22 mouse cellular contexts compared by ENCODE assay signal in genomic region chr9:9983220-9983619, GRCm38 (mm10).
DNase-seq lines count a peak whose midpoint lies in the region; ATAC-seq and TF ChIP-seq lines count a peak whose summit lies in the region.
"Had no signal": no experiment of that assay in that cellular context is flagged by ENCODE, and none has a peak within 500 bp of the region (broad histone marks: within the 10 kb centered on the region; RNA-seq: fewer than 3 reads in every experiment).

No protein-coding gene starts in this region.

- no peaks in the 10 kb centered on the region for H3K9me3 ChIP-seq in kidney, embryonic 15.5 days (replicated peaks)
- H3K9me3 ChIP-seq in kidney, postnatal 0 days (replicated peaks; ENCODE audit: low read length) = no peaks in the 10 kb centered on the region
- H3K9me3 ChIP-seq in lung, embryonic 16.5 days (ENCODE audit: control insufficient read depth, low read length) = no peaks in the 10 kb centered on the region
- H3K9me3 ChIP-seq: embryonic facial prominence, embryonic 13.5 days; embryonic facial prominence, embryonic 15.5 days; forebrain, embryonic 10.5 days; forebrain, embryonic 12.5 days had no signal

- no peak overlapping the region for H3K9ac ChIP-seq in kidney, embryonic 15.5 days
- no peak overlapping the region for H3K9ac ChIP-seq in kidney, postnatal 0 days (ENCODE audit: low read depth, low read length)
- H3K9ac ChIP-seq in lung, embryonic 16.5 days (ENCODE audit: low read length) = no peak overlapping the region
- H3K9ac ChIP-seq: embryonic facial prominence, embryonic 13.5 days; embryonic facial prominence, embryonic 15.5 days; forebrain, embryonic 12.5 days had no signal

- no peak overlapping the region for H3K4me3 ChIP-seq in kidney, embryonic 15.5 days (replicated peaks)
- no peak overlapping the region for H3K4me3 ChIP-seq in kidney, postnatal 0 days (replicated peaks; ENCODE audit: low read depth, low read length)
- no peak overlapping the region for H3K4me3 ChIP-seq in lung, embryonic 16.5 days (ENCODE audit: low read length)
- H3K4me3 ChIP-seq: embryonic facial prominence, embryonic 13.5 days; embryonic facial prominence, embryonic 15.5 days; erythroblast, embryonic 14.5 days; forebrain, embryonic 10.5 days; forebrain, embryonic 12.5 days had no signal

- no peak for TF ChIP-seq CTCF in kidney, postnatal 0 days (IDR thresholded peaks at IDR 0.05; ENCODE audit: low read depth)

- no peak overlapping the region for H3K4me2 ChIP-seq in kidney, embryonic 15.5 days
- H3K4me2 ChIP-seq in kidney, postnatal 0 days (ENCODE audit: low read length) = no peak overlapping the region
- no peak overlapping the region for H3K4me2 ChIP-seq in lung, embryonic 16.5 days (ENCODE audit: low read depth, low read length)
- H3K4me2 ChIP-seq: embryonic facial prominence, embryonic 13.5 days; embryonic facial prominence, embryonic 15.5 days; forebrain, embryonic 12.5 days had no signal

- ATAC-seq in kidney, embryonic 15.5 days (replicated peaks; ENCODE audit: low FRiP score) = peak; percentile 69
- no peak for ATAC-seq in kidney, postnatal 0 days (replicated peaks; ENCODE audit: low FRiP score, low read depth)
- ATAC-seq in lung, embryonic 16.5 days (ENCODE audit: low read depth) = peak; percentile 51; the same call in 1 of the 2 replicates
- ATAC-seq: forebrain, embryonic 14.5 days had no signal

- H3K27me3 ChIP-seq in kidney, embryonic 15.5 days = no peaks in the 10 kb centered on the region
- no peaks in the 10 kb centered on the region for H3K27me3 ChIP-seq in kidney, postnatal 0 days (ENCODE audit: insufficient read depth, low read length)
- H3K27me3 ChIP-seq in lung, embryonic 16.5 days (ENCODE audit: control insufficient read depth, insufficient read depth, low read depth, low read length) = no peaks in the 10 kb centered on the region
- H3K27me3 ChIP-seq: embryonic facial prominence, embryonic 13.5 days; embryonic facial prominence, embryonic 15.5 days; forebrain, embryonic 12.5 days had no signal

- no peaks in the 10 kb centered on the region for H3K4me1 ChIP-seq in kidney, embryonic 15.5 days
- H3K4me1 ChIP-seq in kidney, postnatal 0 days (replicated peaks; ENCODE audit: insufficient read depth, low read length) = no peaks in the 10 kb centered on the region; the same call in 1 of the 2 replicates
- H3K4me1 ChIP-seq in lung, embryonic 16.5 days (replicated peaks; ENCODE audit: control insufficient read depth, insufficient read depth, low read length) = no peaks in the 10 kb centered on the region
- H3K4me1 ChIP-seq: embryonic facial prominence, embryonic 13.5 days; embryonic facial prominence, embryonic 15.5 days; forebrain, embryonic 10.5 days; forebrain, embryonic 12.5 days had no signal

- no peaks in the 10 kb centered on the region for H3K36me3 ChIP-seq in kidney, embryonic 15.5 days
- H3K36me3 ChIP-seq in kidney, postnatal 0 days (ENCODE audit: insufficient read depth, low read length) = no peaks in the 10 kb centered on the region
- no peaks in the 10 kb centered on the region for H3K36me3 ChIP-seq in lung, embryonic 16.5 days (ENCODE audit: control insufficient read depth, insufficient read depth, low read length)
- H3K36me3 ChIP-seq: embryonic facial prominence, embryonic 13.5 days; embryonic facial prominence, embryonic 15.5 days; forebrain, embryonic 10.5 days; forebrain, embryonic 12.5 days had no signal

- WGBS in kidney, embryonic 15.5 days = 43% methylated on average over 2 of the region's 2 CpGs
- WGBS in kidney, postnatal 0 days = 46% methylated on average over 2 of the region's 2 CpGs
- WGBS in lung, embryonic 16.5 days = 39% methylated on average over 2 of the region's 2 CpGs

- no peak for DNase-seq in kidney, postnatal 36 days
- peak; percentile 53 for DNase-seq in kidney, postnatal 0 days (ENCODE audit: low spot score)
- DNase-seq in kidney, adult 8-10 months = no peak
- no peak for DNase-seq in lung, adult 18-20 months
- DNase-seq: adrenal gland, adult 2 months; adrenal gland, postnatal 10 days; adrenal gland, postnatal 25 days; cerebellum, adult 11 months; cerebellum, adult 18-20 months; cerebellum, adult 8-10 months; cerebellum, adult 9-11 months; cerebellum, postnatal 14 days; cerebellum, postnatal 36 days; embryo, embryonic 11 days had no signal

- no peak overlapping the region for H3K27ac ChIP-seq in kidney, embryonic 15.5 days
- no peak overlapping the region for H3K27ac ChIP-seq in kidney, postnatal 0 days
- H3K27ac ChIP-seq in lung, embryonic 16.5 days (ENCODE audit: low read length) = no peak overlapping the region
- H3K27ac ChIP-seq: embryonic facial prominence, embryonic 13.5 days; embryonic facial prominence, embryonic 15.5 days; forebrain, embryonic 10.5 days; forebrain, embryonic 12.5 days had no signal
